Mouse (Mus musculus) E14TG2a.4 (cell line): ENCODE measurements around the gene Chst12.
"Not testable (repeated sequence)": the region's sequence is repeated elsewhere in the genome, so short reads cannot be mapped to it uniquely, and the experiment has no call there.

ENCODE experiments used
- H3K27me3 ChIP-seq: 2 replicates; pipeline ENCODE4 v1.6.1; 2014; ENCODE audit warnings: low read length, control low read depth; ENCODE audit not compliant: insufficient read depth
- H3K36me3 ChIP-seq: 2 replicates; pipeline ENCODE4 v1.6.1; 2014; ENCODE audit warnings: low read length, control low read depth; ENCODE audit not compliant: insufficient read depth
- H3K4me1 ChIP-seq: replicated peaks from 2 replicates; pipeline ENCODE4 v1.6.1; 2014; ENCODE audit warnings: low read depth, low read length, control low read depth
- H3K4me3 ChIP-seq: replicated peaks from 2 replicates; pipeline ENCODE4 v1.5.1; 2014; ENCODE audit warnings: mild to moderate bottlenecking, low read length
- H3K9me3 ChIP-seq: 2 replicates; pipeline ENCODE4 v1.6.1; 2014; ENCODE audit warnings: low read length, control low read depth
- CTCF ChIP-seq: conservative IDR thresholded peaks from 2 replicates; pipeline ENCODE4 v1.5.1; 2014; ENCODE audit warnings: low read length
- NANOG ChIP-seq: IDR thresholded peaks from 2 replicates; pipeline ENCODE4 v1.6.1; 2014; ENCODE audit warnings: borderline replicate concordance, low read length, mixed read lengths
- POU5F1 ChIP-seq: IDR thresholded peaks from 2 replicates; pipeline ENCODE4 v1.6.1; 2014; ENCODE audit warnings: low read length, borderline replicate concordance

Gene Chst12

DNA sequence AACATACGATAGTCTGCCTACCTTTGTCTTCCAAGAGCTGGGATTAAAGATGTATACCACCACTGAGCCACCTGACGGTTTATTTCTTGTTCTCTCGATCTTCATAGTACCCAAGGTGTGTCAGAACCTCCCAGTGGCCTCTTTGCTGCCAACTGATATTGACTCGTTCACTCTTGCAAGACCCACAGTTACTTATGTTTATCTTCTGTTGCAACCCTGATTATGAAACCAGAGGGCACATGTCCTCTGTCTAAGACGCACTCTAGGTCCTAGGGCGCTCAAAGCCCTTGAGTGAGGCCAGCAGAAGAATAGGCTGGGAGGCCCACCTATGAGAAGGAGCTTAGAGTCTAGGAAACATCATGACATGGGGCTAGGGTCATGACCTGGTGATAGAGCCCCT lies 4.6 kb upstream of the Chst12 start:
- peaks cover 36% of the 10 kb centered on the region for H3K4me1 ChIP-seq
- H3K4me3 ChIP-seq, result no peak overlapping the region
- TF ChIP-seq NANOG (no peak), POU5F1 (no peak), CTCF (no peak)
- H3K9me3 ChIP-seq, result no peaks in the 10 kb centered on the region
- peaks cover 10% of the 10 kb centered on the region; the same call in 1 of the 2 replicates for H3K27me3 ChIP-seq
- H3K36me3 ChIP-seq, result no peaks in the 10 kb centered on the region

GRCm38 (mm10) chr5:140501982-140502836 lies 3.1 kb upstream of the Chst12 start:
- Histone ChIP-seq H3K27me3 (peaks cover 10% of the 10 kb centered on the region; the same call in 1 of the 2 replicates), H3K36me3 (no peaks in the 10 kb centered on the region), H3K4me1 (peaks cover 50% of the 10 kb centered on the region), H3K4me3 (peak overlapping the region; percentile 54), H3K9me3 (no peaks in the 10 kb centered on the region)
- TF ChIP-seq POU5F1 (no peak), CTCF (no peak), NANOG (no peak)

DNA sequence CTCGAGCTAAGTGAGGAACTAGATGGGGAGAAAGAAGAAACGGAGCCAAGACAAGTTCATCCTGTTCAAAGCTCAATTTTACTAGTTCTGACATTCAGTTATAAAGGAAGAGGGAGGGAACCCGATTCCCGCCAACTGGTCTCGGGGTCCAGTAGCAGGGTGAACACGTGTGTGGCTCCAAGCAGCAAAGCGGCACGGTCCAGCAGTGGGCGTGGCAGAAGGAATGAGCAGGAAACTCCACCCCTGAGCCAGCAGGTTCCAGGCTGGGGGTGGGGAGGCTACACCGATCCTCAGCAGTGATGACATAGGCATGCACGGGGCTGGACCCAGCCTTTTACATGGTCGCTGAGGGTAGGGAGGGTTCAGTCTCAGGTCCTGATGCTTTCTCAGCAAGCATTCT lies 2.4 kb upstream of the Chst12 start:
- H3K9me3 ChIP-seq, H3K36me3 ChIP-seq: not testable (repeated sequence)
- Histone ChIP-seq H3K27me3 (peaks cover 10% of the 10 kb centered on the region; the same call in 1 of the 2 replicates), H3K4me3 (peak overlapping the region; percentile 54), H3K4me1 (peaks cover 57% of the 10 kb centered on the region)

DNA sequence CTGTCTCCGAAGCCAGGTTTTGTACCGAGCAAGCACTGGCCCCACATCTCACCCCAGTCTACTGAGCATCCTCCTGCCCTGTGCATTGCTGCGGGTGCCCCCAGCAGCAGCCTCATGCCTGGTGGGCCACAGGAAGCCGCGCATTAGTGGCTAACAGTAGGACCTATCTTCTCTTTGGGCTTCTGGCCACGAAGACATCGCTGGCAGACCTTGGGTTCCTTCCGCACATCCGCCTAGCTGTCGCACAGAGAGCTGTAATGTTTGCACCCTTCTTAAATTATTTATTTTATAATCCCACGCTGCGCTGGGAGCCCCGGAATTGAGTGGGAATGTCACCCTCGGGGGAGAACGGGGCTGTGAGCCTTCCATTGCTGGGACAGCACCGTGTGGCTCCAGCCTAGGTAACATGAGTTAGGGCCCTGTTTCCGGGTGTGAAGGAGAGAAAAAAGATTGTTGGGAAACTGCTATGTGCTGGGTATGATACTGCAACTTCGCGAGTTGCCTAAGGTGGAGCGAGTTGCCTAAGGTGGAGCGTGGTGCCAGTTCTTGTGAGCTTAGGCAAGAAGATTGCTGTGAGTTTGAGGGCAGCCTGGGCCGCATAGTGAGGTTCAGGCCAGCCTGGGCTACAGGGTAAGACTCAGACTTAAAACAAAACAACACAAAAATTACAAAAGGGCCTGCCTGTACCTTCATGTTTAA lies 895 bp downstream of the Chst12 start:
- Histone ChIP-seq H3K27me3 (peaks cover 10% of the 10 kb centered on the region; the same call in 1 of the 2 replicates), H3K4me1 (peaks cover 80% of the 10 kb centered on the region), H3K9me3 (no peaks in the 10 kb centered on the region), H3K36me3 (no peaks in the 10 kb centered on the region), H3K4me3 (peak overlapping the region; percentile 88)
- no peak for TF ChIP-seq CTCF
- TF ChIP-seq NANOG, result no peak
- no peak for TF ChIP-seq POU5F1

DNA sequence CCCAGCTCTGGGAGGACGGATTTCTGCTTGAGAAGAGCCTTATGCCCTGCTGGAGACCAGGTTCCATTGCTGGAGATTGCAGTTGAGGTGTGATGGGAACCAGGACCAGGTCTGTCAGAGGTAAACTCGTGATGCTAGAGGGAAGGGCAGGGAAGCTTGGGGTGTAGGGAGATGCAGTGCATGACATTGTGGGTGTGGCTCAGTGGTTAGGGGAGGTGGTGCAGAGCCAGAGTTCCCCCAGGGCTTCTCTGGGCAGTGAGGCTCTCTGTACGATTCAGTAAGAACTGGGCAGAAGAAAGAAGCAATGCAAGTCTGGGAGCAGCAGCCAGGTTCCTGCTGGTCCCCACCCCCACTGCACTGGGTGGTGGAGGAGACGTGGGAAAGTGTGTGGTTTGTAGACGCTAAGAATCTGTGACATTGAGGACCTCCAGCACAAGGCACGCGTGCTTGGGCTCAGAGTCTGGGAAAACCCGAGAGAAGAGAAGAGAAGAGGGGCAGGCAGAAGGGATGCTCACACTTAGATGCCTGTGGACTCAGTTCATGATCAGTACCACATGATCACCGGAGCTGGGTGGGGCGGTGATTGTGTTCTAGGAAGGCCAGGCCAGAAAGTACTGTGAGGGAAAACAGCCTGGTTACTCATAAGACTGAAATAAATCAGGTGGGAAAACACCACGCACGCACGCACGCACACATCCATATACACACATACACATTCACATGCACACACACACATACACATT lies 2.3 kb downstream of the Chst12 start:
- TF ChIP-seq NANOG, result no peak
- H3K36me3 ChIP-seq, result no peaks in the 10 kb centered on the region

DNA sequence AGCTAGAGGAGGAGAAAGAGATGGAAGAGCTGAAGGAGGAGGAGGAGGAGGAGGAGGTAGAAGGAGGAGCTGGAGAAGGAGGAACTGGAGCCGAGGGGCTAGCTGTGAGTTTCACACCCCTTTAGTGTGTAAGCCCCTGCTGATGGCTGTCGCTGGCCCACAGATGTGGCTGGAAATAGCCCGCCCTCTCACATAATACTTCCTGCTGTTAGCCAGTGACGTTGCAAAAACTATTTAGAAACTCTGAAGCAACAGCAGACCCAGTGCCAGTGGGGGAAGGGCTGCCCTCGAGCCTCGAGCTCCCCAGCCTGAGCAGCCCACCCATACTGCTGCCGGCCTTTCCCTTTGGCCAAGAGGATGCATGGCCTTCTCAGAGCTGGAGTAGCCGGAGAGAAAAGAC lies 3.3 kb downstream of the Chst12 start:
- Histone ChIP-seq H3K4me3 (no peak overlapping the region), H3K9me3 (no peaks in the 10 kb centered on the region), H3K27me3 (peaks cover 7% of the 10 kb centered on the region; the same call in 1 of the 2 replicates), H3K36me3 (no peaks in the 10 kb centered on the region), H3K4me1 (peaks cover 75% of the 10 kb centered on the region)
- TF ChIP-seq POU5F1 (no peak), CTCF (no peak), NANOG (no peak)

More for the DNA sequence above, 2.3 kb downstream of the Chst12 start:
- H3K4me3 ChIP-seq, result peak overlapping the region; percentile 5; the same call in 1 of the 2 replicates
- H3K4me1 ChIP-seq, result peaks cover 79% of the 10 kb centered on the region
- H3K27me3 ChIP-seq, result peaks cover 8% of the 10 kb centered on the region; the same call in 1 of the 2 replicates
- no peaks in the 10 kb centered on the region for H3K9me3 ChIP-seq

DNA sequence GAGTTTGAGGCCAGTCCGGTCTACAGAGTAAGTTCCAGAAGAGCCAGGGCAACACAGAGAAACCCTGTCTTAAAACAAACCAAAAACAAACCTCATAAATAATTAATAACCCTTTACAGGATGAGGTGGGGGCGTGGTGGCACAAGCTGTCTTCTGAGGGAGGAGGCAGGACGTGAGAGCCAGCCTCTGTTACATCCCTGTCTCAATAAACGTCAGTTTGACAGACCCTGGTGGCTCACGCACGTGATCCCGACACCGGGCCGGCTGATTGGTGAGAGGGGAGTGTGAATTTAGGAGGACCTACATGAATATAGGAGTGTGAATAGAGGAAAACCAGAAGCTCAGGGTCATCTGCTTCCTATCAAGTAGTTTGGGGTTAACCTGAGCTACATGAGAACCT lies 3.9 kb downstream of the Chst12 start:
- Histone ChIP-seq H3K4me3 (no peak overlapping the region), H3K36me3 (no peaks in the 10 kb centered on the region), H3K27me3 (peaks cover 3% of the 10 kb centered on the region; the same call in 1 of the 2 replicates), H3K9me3 (no peaks in the 10 kb centered on the region), H3K4me1 (peaks cover 76% of the 10 kb centered on the region)
- TF ChIP-seq CTCF (no peak), NANOG (no peak), POU5F1 (no peak)
